Mouse (Mus musculus) cerebellum, adult 9-11 months (tissue): ENCODE results near the gene Bpnt1.

Source experiments
- DNase-seq: peaks from one replicate; pipeline ENCODE4 v3.0.0; 2022

Bpnt1 gene

GRCm38 (mm10) chr1:185333651-185334050, 1.7 kb downstream of the Bpnt1 start:
- no peak for DNase-seq

GRCm38 (mm10) chr1:185334136-185334535, 2.2 kb downstream of the Bpnt1 start:
- no peak for DNase-seq

- DNase-seq = no peak
Measured at GRCm38 (mm10) chr1:185335231-185335765, 3.3 kb downstream of the Bpnt1 start.

DNA sequence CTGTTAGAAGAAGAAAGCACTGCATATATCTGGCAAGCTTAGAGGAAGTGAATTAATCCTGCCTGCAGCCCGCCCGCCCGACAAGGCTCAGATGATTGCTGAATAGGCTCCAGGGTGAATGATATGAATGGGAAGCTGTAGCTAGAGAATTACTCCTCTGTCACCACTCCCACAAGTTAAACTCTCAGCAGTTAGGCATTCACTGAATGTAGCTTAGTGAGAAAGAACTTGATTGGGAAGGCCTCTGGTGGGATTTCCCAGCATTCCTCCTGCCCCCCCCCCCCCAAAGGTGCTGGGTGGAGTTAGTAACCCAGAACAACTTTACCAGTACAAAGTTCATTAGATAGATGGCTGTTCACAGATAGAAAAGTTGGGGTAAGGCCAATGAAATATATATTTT, 4.6 kb downstream of the Bpnt1 start:
- no peak for DNase-seq

DNA sequence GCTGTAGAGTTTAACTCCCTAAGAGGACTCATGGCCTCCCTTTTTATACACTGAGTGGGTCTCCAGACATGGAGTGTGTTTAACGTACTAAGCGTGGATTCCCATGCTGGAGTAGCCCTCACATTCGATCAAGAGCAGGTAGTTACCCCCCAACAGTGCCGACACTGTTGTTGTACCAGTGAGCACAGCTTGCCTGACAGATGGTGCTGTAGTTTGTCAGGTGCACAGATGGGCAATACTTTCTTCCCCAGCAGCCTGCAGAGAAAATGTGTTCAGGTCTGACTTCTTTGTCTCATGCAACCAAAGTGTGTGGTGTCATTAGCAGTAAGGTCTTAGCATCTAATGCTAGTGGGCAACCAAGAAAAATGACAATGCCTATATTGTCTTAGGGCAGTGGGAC, 10.5 kb downstream of the Bpnt1 start:
- peak; percentile 68 for DNase-seq

DNA sequence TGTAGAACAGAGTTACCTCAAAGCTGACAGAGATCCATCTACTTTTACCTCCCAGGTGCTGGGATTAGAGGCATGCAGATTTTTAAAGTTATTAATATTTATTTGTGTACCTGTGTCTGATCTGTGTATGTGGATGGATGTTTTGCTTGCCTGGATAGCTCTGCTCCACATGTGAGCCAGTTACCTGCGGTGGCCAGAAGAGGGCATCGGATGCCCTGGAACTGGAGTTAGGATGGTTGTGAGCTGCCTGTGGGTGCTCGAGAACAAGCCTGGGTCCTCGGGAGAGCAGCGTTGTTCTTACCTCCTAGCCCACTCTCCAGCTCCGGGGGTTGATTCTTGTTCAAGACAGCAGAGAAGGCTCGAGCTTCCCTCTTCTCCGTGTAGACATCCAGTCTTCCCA, 11.5 kb downstream of the Bpnt1 start:
- no peak for DNase-seq

- no peak for DNase-seq
Measured at GRCm38 (mm10) chr1:185346188-185346587, 14.2 kb downstream of the Bpnt1 start.

GRCm38 (mm10) chr1:185349741-185350140, 17.8 kb downstream of the Bpnt1 start:
- DNase-seq = no peak

DNA sequence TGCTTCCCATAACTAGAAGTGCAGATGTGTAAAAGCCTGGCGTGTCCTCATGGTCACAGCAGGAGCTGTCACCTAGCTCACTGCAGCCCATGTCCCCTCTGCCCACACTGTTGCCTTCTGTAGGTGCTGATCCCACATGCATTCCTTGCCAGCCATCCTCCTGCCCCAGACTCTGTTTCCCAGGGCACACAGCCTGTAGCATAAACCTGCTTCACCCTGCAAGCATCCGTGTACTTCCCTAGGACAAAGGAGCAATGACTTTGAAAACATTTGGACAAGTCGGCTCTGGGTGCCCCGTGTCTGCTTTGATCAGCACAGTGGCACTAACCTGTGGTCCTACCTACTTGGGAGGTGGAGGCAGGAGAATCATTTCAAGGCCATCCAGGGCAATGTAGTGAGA, 18.7 kb downstream of the Bpnt1 start:
- DNase-seq = no peak

GRCm38 (mm10) chr1:185352151-185352550, 20.2 kb downstream of the Bpnt1 start:
- no peak for DNase-seq

- no peak for DNase-seq
Measured at GRCm38 (mm10) chr1:185353351-185353750, 21.4 kb downstream of the Bpnt1 start.

- no peak for DNase-seq
Measured at GRCm38 (mm10) chr1:185354731-185355130, 22.8 kb downstream of the Bpnt1 start.

DNA sequence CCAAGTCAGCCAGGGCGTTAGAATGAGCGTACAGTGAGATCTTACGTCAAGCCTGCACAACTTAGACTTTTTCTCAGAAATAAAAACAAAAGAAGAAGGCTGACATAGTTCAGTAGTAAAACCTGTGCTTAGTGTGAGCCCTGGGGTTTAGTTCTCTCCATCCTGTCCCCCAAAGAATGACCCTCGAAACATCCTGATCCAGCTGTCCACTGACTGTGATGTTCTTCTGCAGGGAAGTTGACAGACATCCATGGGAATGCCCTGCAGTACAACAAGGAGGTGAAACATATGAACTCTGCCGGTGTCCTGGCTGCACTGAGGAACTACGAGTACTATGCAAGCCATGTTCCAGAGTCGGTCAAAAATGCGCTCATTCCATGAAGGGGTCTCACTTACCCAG, 24.3 kb downstream of the Bpnt1 start:
- DNase-seq = no peak

DNA sequence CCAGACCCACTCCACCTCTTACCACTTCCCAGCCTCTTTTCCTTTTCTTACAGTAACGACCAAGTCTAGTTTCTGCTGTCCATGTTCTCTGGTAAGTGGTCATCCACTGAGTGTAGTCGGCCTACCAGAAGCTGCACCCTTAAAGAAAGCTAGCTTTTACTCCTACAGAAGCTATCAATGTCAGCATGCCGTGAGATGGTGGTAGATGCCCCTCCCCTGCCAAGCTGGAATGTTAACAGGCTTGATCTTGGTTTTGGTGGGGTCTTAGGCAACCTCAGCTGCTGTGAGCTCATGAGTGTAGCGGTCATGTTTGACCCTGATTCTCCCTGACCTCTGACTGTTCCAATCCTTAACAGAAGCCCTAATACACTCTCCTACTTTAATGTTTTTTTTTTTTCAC, 26.3 kb downstream of the Bpnt1 start:
- no peak for DNase-seq

DNA sequence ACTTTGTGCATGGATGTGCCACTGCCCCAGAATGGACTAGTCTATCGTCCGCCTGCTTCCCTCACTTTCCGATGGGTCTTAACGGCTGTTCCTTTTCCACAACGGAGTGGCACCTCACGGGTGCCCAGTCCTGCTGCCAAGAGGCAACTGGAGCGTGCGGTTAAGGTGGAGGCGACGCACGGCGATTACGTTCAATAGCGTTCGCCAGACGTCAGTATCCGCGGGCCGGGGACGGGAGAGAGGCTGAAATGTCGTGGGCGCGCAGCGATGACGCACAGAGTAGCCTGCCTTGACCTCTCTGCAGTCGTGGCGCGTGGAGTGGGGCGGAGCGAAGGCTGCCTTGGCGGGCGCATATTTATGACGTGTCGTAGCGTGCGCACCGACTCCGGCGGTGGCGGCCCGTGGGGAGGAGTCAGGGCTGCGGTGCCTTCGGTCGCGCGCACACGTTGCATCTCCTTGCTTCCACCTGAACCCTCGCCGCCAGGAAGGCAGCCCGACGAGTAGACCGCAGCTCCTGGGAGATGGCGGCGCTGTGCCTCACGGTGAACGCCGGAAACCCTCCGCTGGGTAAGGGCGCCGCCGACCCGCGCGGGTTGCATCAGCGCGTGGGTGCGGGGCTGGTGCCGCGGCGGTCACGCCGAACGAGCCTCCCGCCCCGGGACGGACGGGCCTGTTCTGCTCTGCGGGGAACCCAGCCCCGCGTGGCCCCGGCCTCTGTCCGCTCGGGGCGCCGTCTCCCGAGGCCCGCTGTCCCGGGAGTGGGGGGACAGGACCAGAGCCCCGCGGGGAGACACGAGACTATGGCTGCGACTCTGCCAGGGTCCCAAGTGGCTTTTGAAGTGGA, 30.9 kb downstream of the Bpnt1 start, which contains the start of gene Eprs:
Gene Eprs (plus strand): TSS at position 368 of the 844 bp plus-strand sequence.
- peak; percentile 99 for DNase-seq

DNA sequence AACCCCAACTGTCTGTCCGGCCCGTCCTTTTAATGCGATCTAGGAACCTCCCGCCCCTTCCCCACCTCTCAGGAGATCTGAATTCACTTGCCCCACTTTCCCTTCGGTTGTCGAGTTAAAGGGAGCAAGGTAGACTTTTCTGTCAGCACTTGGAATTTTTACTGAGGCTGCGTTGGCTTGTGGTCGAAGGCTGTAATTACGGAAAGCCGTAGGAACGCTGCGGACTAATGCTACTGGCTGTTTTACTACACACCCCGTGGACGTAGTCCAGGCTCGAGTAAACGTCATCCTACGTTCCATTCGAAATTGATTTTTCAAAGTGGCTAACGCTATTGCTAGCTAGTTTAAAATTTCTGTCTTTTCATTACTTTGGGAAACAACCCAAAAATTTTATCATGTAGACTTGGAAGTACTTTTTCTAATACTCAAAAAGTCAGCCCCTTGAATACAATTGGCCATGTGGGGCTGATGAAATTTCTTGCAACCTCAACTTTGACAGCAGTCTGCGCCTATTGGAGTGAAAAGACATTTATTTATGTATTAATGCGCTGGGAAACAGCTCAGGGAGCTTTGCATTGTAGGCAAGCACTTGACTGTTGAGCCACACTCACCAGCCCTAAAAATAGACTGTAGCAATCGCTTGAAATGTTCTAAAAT, 31.7 kb downstream of the Bpnt1 start:
- peak; percentile 64 for DNase-seq

- DNase-seq = peak; percentile 20
Measured at GRCm38 (mm10) chr1:185364183-185364540, 32.2 kb downstream of the Bpnt1 start.

DNA sequence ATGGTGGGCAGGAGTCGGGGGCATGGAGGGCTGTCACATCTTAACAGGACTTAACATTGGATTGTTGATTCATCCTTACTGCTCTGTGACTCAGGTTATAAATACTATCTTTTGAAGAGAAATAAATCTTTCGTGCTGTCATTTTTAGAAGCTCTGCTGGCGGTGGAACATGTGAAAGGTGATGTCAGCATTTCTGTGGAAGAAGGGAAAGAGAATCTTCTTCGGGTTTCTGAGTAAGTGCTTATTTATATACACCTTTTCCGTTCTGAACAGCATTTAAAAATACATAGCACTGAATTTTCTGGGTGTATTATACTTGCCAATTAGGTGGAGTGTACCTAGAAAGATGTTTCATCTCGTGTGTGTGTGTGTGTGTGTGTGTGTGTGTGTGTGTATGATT, 35.4 kb downstream of the Bpnt1 start:
- DNase-seq = no peak

GRCm38 (mm10) chr1:185369979-185370378, 38.0 kb downstream of the Bpnt1 start:
- DNase-seq = no peak

DNA sequence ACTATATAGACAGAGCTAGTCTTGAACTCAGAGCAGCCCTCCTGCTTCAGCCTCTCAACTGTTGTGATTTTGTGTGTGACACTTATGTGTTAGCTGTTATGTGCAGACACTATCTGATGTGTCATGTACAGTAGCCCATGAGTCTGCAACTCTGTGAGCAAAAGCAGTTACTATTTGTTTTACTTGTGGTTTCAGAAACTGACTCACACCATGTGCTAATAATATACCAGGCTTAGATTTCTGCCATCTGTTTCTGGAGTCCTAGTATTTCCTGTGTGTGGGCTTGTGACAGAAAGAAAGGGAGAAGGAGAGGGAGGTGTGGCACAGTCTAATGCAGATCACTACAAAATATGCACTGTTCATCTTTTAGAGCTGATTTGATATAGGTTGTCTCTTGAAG, 44.4 kb downstream of the Bpnt1 start:
- no peak for DNase-seq

DNA sequence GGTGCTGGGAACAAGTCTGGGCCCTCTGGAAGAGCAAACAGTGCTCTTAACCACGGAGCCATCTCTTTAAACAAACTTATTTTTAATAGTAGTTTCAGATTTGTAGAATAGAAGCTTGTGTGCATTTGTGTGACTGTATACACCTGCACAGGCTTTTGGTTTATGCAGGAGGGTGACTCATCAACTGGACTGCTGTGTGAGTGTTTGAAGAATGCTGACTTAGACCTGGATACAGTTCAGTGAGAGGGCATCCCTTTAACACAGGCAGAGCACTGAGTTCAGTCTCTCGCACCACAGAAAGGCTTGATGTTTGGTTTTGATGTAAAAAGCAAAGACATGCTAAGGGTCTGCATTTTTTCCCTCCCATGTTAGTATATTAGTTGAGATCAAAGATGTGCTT, 45.5 kb downstream of the Bpnt1 start:
- DNase-seq = no peak

GRCm38 (mm10) chr1:185401615-185402014, 69.7 kb downstream of the Bpnt1 start:
- no peak for DNase-seq

GRCm38 (mm10) chr1:185404021-185404420, 72.1 kb downstream of the Bpnt1 start:
- DNase-seq = no peak

DNA sequence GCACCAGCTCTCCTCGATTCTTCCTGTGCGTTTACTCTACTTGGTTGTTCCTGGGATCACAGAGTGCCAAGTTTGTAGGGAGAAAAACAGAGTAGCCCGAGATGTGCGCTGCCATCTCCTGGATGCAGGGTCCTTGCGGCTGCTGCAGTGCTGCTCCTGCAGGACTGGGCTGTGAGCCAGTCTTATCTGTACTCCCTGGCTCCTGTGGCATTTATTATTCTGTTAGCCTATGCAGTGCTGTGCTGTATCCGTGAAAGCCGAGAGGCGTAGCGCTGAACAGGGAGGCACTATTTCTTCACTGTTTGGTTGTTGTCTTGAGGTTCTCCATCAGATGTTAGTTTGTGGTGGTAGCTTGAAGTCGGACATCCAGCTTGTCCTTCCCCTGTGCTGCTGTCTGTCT, 74.0 kb downstream of the Bpnt1 start:
- DNase-seq = no peak
